Mouse (Mus musculus): ENCODE measurements around the gene Rpl22l1. TPM values are rescaled to one million over a fixed set of nuclear protein-coding genes. Genes with fewer than 3 reads are reported as not detected.
A peak's percentile ranks its signal among the peaks of the same experiment; 100 is the strongest.

Rpl22l1 gene
- polyA plus RNA-seq, 1 experiment from 2014 or later = 350 TPM

- H3K36me3 ChIP-seq = no peaks in the 10 kb centered on the region
- H3K4me2 ChIP-seq (replicated peaks) = peak overlapping the region; percentile 99
- WGBS = 26% methylated on average over 14 of the region's 14 CpGs
- ATAC-seq (ENCODE audit: low FRiP score, low read depth) = no peak
- no peaks in the 10 kb centered on the region for H3K9me3 ChIP-seq
- H3K4me1 ChIP-seq = peaks cover 2% of the 10 kb centered on the region; the same call in 1 of the 2 replicates
- no peak overlapping the region for H3K27ac ChIP-seq (replicated peaks)
- H3K9ac ChIP-seq (replicated peaks) = peak overlapping the region; percentile 79
- H3K4me3 ChIP-seq = peak overlapping the region; percentile 79
- H3K27me3 ChIP-seq = peaks cover 24% of the 10 kb centered on the region
These were observed 23.4 kb upstream of the Rpl22l1 start for GRCm38 (mm10) chr3:28781848-28782247.

DNA sequence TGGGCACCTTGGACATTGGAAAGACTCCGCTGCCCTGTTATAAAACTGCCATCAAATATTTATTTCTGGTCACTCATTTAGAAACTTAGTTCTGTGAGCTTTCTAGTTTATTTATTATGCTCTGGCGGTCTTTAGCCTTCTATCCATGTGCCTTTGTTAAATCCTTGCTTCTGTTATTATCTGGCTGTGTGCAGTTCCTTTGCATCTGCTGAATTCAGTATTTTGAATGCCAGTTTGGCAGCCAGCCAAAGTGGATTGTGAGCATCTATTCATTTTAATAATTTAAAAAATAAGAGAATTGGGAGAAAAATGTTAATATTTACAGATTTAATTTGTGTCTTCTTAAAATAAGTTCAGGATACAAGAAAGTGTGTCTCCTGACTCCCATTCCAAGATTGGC is 21.1 kb upstream of the Rpl22l1 start:
- Histone ChIP-seq H3K4me1 (peaks cover 2% of the 10 kb centered on the region; the same call in 1 of the 2 replicates), H3K4me3 (no peak overlapping the region), H3K27me3 (peaks cover 23% of the 10 kb centered on the region), H3K27ac (replicated peaks) (no peak overlapping the region), H3K9ac (replicated peaks) (no peak overlapping the region), H3K36me3 (no peaks in the 10 kb centered on the region), H3K4me2 (replicated peaks) (no peak overlapping the region), H3K9me3 (no peaks in the 10 kb centered on the region)
- WGBS = 89% methylated on average over 2 of the region's 2 CpGs
- no peak for ATAC-seq (ENCODE audit: low FRiP score, low read depth)

GRCm38 (mm10) chr3:28794835-28795234 is 10.4 kb upstream of the Rpl22l1 start:
- 90% methylated on average over 7 of the region's 7 CpGs for WGBS
- ATAC-seq (ENCODE audit: low FRiP score, low read depth) = no peak

GRCm38 (mm10) chr3:28808039-28808643 is 2.9 kb downstream of the Rpl22l1 start:
- Histone ChIP-seq H3K9ac (replicated peaks) (no peak overlapping the region), H3K4me2 (replicated peaks) (no peak overlapping the region), H3K4me1 (peaks cover 13% of the 10 kb centered on the region), H3K9me3 (no peaks in the 10 kb centered on the region), H3K27ac (replicated peaks) (no peak overlapping the region), H3K36me3 (peaks cover 22% of the 10 kb centered on the region), H3K27me3 (no peaks in the 10 kb centered on the region), H3K4me3 (no peak overlapping the region)
- no peak for ATAC-seq (ENCODE audit: low FRiP score, low read depth)
- WGBS = 92% methylated on average over 4 of the region's 4 CpGs

More at GRCm38 (mm10) chr3:28794835-28795234, 10.4 kb upstream of the Rpl22l1 start:
- no peak overlapping the region for H3K4me2 ChIP-seq (replicated peaks)
- H3K4me1 ChIP-seq = no peaks in the 10 kb centered on the region
- no peaks in the 10 kb centered on the region for H3K27me3 ChIP-seq
- H3K9ac ChIP-seq (replicated peaks) = no peak overlapping the region
- no peak overlapping the region for H3K4me3 ChIP-seq
- no peaks in the 10 kb centered on the region for H3K9me3 ChIP-seq
- H3K36me3 ChIP-seq = no peaks in the 10 kb centered on the region
- H3K27ac ChIP-seq (replicated peaks) = no peak overlapping the region

DNA sequence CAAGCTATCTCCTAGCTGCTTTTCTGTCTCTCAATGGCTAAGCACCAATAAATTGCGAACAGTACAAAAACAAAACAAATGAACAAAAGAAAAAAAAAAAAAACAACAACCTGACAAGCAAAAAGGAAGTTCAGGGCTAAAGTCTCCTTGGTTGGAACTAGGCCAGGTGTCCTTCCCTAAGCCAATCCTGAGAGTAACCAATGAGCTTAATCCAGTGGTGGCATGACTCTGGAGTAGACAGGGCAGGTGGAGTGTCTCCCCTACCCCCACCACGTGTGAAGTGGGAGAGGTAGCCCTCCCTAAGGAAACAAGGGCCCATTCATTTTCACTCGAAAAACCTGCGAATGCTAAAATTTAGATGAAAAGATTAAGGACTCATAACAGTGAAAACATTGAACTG is 6.2 kb downstream of the Rpl22l1 start:
- H3K4me2 ChIP-seq (replicated peaks) = no peak overlapping the region
- H3K4me3 ChIP-seq = no peak overlapping the region
- 79% methylated on average over 4 of the region's 4 CpGs for WGBS
- H3K9ac ChIP-seq (replicated peaks) = no peak overlapping the region
- no peaks in the 10 kb centered on the region for H3K9me3 ChIP-seq
- no peaks in the 10 kb centered on the region for H3K27me3 ChIP-seq
- no peak overlapping the region for H3K27ac ChIP-seq (replicated peaks)
- H3K4me1 ChIP-seq = peaks cover 5% of the 10 kb centered on the region
- ATAC-seq (ENCODE audit: low FRiP score, low read depth) = no peak
- peaks cover 22% of the 10 kb centered on the region for H3K36me3 ChIP-seq

DNA sequence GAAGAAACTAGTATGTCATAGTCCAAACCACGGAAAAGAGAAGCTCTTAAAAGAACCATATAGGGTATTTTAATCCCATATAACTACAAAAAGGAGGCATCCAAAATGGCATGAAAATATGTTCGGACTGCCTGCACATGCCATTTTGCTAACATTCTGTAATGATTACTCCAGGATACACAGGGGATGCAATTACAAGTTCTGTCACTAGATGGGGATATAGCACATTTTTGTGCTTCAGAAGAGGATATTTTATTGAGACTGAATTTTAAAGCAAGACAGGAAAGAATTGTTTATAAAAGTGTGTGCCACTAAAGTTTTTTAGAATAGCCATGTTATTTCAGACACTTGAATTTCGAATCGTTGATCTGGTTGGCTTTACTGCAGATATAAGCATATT is 9.1 kb downstream of the Rpl22l1 start:
- no peak overlapping the region for H3K27ac ChIP-seq (replicated peaks)
- H3K4me2 ChIP-seq (replicated peaks) = no peak overlapping the region
- H3K36me3 ChIP-seq = 0 out of 2 replicates have a peak, but pooled peaks cover 5% of the 10 kb centered on the region
- no peaks in the 10 kb centered on the region for H3K27me3 ChIP-seq
- H3K9me3 ChIP-seq = no peaks in the 10 kb centered on the region
- no peak for ATAC-seq (ENCODE audit: low FRiP score, low read depth)
- no peak overlapping the region for H3K9ac ChIP-seq (replicated peaks)
- no peak overlapping the region for H3K4me3 ChIP-seq
- H3K4me1 ChIP-seq = no peaks in the 10 kb centered on the region
- WGBS = 15% methylated on average over 4 of the region's 4 CpGs

- no peaks in the 10 kb centered on the region for H3K9me3 ChIP-seq
- no peak overlapping the region for H3K4me3 ChIP-seq
- WGBS = 82% methylated on average over 4 of the region's 4 CpGs
- H3K36me3 ChIP-seq = no peaks in the 10 kb centered on the region
- H3K9ac ChIP-seq (replicated peaks) = no peak overlapping the region
- H3K4me2 ChIP-seq (replicated peaks) = no peak overlapping the region
- H3K27me3 ChIP-seq = no peaks in the 10 kb centered on the region
- H3K27ac ChIP-seq (replicated peaks) = no peak overlapping the region
- no peaks in the 10 kb centered on the region for H3K4me1 ChIP-seq
- no peak for ATAC-seq (ENCODE audit: low FRiP score, low read depth)
These were observed 10.8 kb downstream of the Rpl22l1 start for GRCm38 (mm10) chr3:28816010-28816540.

DNA sequence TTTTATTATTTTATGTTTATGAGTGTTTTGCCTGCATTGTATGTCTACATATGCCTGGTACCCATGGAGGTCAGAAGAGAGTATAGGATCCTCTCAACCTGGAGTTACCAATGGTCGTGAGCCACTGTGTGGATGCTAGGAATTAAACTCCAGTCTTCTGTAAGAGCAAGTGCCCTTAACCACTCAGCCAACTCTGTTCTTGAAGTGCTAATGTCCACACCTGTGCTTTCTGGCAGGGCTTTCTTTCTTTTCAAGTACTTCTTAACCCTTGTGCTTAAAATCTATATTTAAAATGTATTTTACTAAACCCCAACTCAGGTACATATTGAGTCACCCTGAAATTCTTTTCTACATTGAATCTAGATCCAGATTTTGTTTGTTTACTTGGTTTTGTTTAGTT is 21.0 kb downstream of the Rpl22l1 start:
- ATAC-seq (ENCODE audit: low FRiP score, low read depth) = no peak
- H3K27me3 ChIP-seq = no peaks in the 10 kb centered on the region
- H3K4me3 ChIP-seq = no peak overlapping the region
- no peak overlapping the region for H3K9ac ChIP-seq (replicated peaks)
- H3K4me1 ChIP-seq = no peaks in the 10 kb centered on the region
- H3K4me2 ChIP-seq (replicated peaks) = no peak overlapping the region
- no peaks in the 10 kb centered on the region for H3K36me3 ChIP-seq
- WGBS = 79% methylated on average over 1 of the region's 1 CpGs
- no peak overlapping the region for H3K27ac ChIP-seq (replicated peaks)
- no peaks in the 10 kb centered on the region for H3K9me3 ChIP-seq

DNA sequence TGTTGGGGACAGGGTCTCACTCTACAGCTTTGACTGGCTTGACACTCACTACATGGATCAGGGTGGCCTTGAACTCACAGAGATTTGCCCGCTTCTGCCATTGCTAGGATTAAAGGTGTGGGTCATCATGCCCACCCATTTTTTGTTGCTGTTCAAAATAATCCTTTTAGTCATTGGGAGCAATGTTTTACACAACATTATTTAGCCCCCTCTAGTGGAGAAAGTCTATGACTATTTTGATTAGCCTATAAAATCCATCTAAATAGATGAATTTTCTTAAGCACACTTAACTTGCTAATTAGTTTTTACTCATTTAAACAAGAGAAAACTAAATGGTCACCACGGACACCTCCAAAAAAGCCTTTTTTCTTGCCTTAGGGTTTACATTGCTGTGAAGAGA is 22.4 kb downstream of the Rpl22l1 start:
- Histone ChIP-seq H3K4me3 (no peak overlapping the region), H3K4me1 (no peaks in the 10 kb centered on the region), H3K9me3 (no peaks in the 10 kb centered on the region), H3K27me3 (no peaks in the 10 kb centered on the region), H3K27ac (replicated peaks) (no peak overlapping the region), H3K4me2 (replicated peaks) (no peak overlapping the region), H3K36me3 (no peaks in the 10 kb centered on the region), H3K9ac (replicated peaks) (no peak overlapping the region)
- no peak for ATAC-seq (ENCODE audit: low FRiP score, low read depth)
- WGBS = 90% methylated on average over 2 of the region's 2 CpGs

- Histone ChIP-seq H3K36me3 (no peaks in the 10 kb centered on the region), H3K4me1 (no peaks in the 10 kb centered on the region), H3K9me3 (no peaks in the 10 kb centered on the region), H3K4me2 (replicated peaks) (no peak overlapping the region), H3K4me3 (no peak overlapping the region), H3K27me3 (no peaks in the 10 kb centered on the region), H3K9ac (replicated peaks) (no peak overlapping the region), H3K27ac (replicated peaks) (no peak overlapping the region)
- WGBS = 95% methylated on average over 2 of the region's 2 CpGs
- ATAC-seq (ENCODE audit: low FRiP score, low read depth) = no peak
These were observed 24.2 kb downstream of the Rpl22l1 start for GRCm38 (mm10) chr3:28829454-28829853.

- Histone ChIP-seq H3K27me3 (no peaks in the 10 kb centered on the region), H3K4me1 (0 out of 2 replicates have a peak, but pooled peaks cover 2% of the 10 kb centered on the region), H3K9ac (replicated peaks) (no peak overlapping the region), H3K4me2 (replicated peaks) (no peak overlapping the region), H3K4me3 (no peak overlapping the region), H3K9me3 (no peaks in the 10 kb centered on the region), H3K27ac (replicated peaks) (no peak overlapping the region), H3K36me3 (no peaks in the 10 kb centered on the region)
- no peak for ATAC-seq (ENCODE audit: low FRiP score, low read depth)
- WGBS = 78% methylated on average over 2 of the region's 2 CpGs
These were observed 31.6 kb downstream of the Rpl22l1 start for GRCm38 (mm10) chr3:28836796-28837371.

DNA sequence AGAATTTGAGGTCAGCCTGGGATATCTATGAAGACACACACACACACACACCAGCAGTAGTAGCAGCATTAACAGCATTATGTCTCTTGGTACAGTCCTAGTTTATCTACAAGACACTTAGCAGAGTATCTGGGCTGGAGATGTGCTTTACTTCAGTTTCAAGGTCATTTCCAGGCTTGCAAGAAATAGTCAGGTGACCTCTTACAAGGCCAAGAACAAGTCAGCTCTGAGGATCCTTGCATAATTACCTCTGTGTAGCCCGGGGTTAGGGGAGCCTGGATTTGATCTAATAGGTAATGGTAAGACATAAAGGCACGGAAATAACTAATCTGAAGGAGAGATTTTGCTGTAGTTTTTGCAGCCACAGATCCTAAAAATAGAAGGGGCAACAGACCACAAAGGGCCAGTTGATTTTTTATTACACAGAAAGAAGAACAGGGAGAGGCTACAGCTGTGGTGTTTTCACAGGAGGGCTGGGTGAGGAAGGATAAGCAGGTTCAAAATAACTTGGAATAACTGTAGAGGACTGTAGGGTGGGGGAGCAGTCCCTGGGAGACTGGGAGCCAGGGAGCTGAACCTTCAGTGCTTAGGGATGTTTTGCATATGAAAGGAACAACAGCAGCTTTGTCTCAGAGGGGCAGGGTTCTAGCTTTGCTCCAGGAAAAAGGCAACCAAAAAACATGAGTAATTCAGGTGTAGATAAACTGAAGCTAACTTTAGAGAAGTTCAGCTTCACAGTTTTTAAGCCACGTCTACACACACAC is 36.8 kb downstream of the Rpl22l1 start:
- Histone ChIP-seq H3K36me3 (no peaks in the 10 kb centered on the region), H3K27me3 (no peaks in the 10 kb centered on the region), H3K4me2 (replicated peaks) (no peak overlapping the region), H3K9me3 (no peaks in the 10 kb centered on the region), H3K27ac (replicated peaks) (no peak overlapping the region), H3K9ac (replicated peaks) (no peak overlapping the region), H3K4me3 (no peak overlapping the region), H3K4me1 (peaks cover 9% of the 10 kb centered on the region)
- 0 out of 2 replicates have a peak, but pooled peaks have one; percentile 62 for ATAC-seq (ENCODE audit: low FRiP score, low read depth)
- 33% methylated on average over 3 of the region's 3 CpGs for WGBS

Data from midbrain, embryonic 12.5 days (tissue).